Mouse (Mus musculus): ENCODE results near the gene Stk39. TPM values are rescaled to one million over a fixed set of nuclear protein-coding genes. Genes with fewer than 3 reads are reported as not detected.

Gene Stk39
- total RNA-seq, 1 experiment: 5.0 TPM

GRCm38 (mm10) chr2:68468698-68469097 lies 3.4 kb downstream of the Stk39 start:
- no peak overlapping the region for H3K27ac ChIP-seq (ENCODE audit: insufficient read depth, low read depth, low read length, poor library complexity, severe bottlenecking)
- no peak overlapping the region for H3K9ac ChIP-seq (ENCODE audit: insufficient read depth, low read depth, low read length, poor library complexity, severe bottlenecking)
- TF ChIP-seq MAFK (IDR thresholded peaks at IDR 0.05; ENCODE audit: insufficient read depth, low read depth, low read length) (no peak), HCFC1 (IDR thresholded peaks at IDR 0.05; ENCODE audit: borderline replicate concordance, insufficient read depth, low read length) (no peak), ZC3H11A (IDR thresholded peaks at IDR 0.05; ENCODE audit: borderline replicate concordance, low read depth, low read length) (no peak), CHD2 (IDR thresholded peaks at IDR 0.05; ENCODE audit: low read depth, low read length) (no peak), ZNF384 (IDR thresholded peaks at IDR 0.05; ENCODE audit: low read depth, low read length) (no peak)
- H3K4me3 ChIP-seq (ENCODE audit: insufficient read depth in 1 of 2, low read depth in 1 of 2, low read length in 2 of 2, poor library complexity in 1 of 2, severe bottlenecking in 1 of 2): no peak overlapping the region
- H3K36me3 ChIP-seq (ENCODE audit: control insufficient read depth, insufficient read depth, low read length, poor library complexity, severe bottlenecking): no peaks in the 10 kb centered on the region
- H3K9me3 ChIP-seq (ENCODE audit: control insufficient read depth, insufficient read depth, low read depth, low read length): no peaks in the 10 kb centered on the region
- in situ Hi-C loops (cut with MboI; ENCODE audit: low sequenced_read_pairs in 2 of 2, unreplicated experiment in 2 of 2): no loop called here
- DNase-seq (ENCODE audit: low read depth, low spot score): no peak
- no peaks in the 10 kb centered on the region for H3K4me1 ChIP-seq (ENCODE audit: control insufficient read depth in 2 of 2, insufficient read depth in 2 of 2, low read length in 2 of 2, poor library complexity in 1 of 2)

- DNase-seq (ENCODE audit: low read depth, low spot score): no peak
- H3K9ac ChIP-seq (ENCODE audit: insufficient read depth, low read depth, low read length, poor library complexity, severe bottlenecking): no peak overlapping the region
- H3K36me3 ChIP-seq (ENCODE audit: control insufficient read depth, insufficient read depth, low read length, poor library complexity, severe bottlenecking): no peaks in the 10 kb centered on the region
- no peak overlapping the region for H3K4me3 ChIP-seq (ENCODE audit: insufficient read depth in 1 of 2, low read depth in 1 of 2, low read length in 2 of 2, poor library complexity in 1 of 2, severe bottlenecking in 1 of 2)
- no peaks in the 10 kb centered on the region for H3K9me3 ChIP-seq (ENCODE audit: control insufficient read depth, insufficient read depth, low read depth, low read length)
- no peak overlapping the region for H3K27ac ChIP-seq (ENCODE audit: insufficient read depth, low read depth, low read length, poor library complexity, severe bottlenecking)
- H3K4me1 ChIP-seq (ENCODE audit: control insufficient read depth in 2 of 2, insufficient read depth in 2 of 2, low read length in 2 of 2, poor library complexity in 1 of 2): no peaks in the 10 kb centered on the region
- in situ Hi-C loops (cut with MboI; ENCODE audit: low sequenced_read_pairs in 2 of 2, unreplicated experiment in 2 of 2): no loop called here
- no peak for TF ChIP-seq CHD2 (IDR thresholded peaks at IDR 0.05; ENCODE audit: low read depth, low read length)
- TF ChIP-seq HCFC1 (IDR thresholded peaks at IDR 0.05; ENCODE audit: borderline replicate concordance, insufficient read depth, low read length): no peak
- no peak for TF ChIP-seq ZNF384 (IDR thresholded peaks at IDR 0.05; ENCODE audit: low read depth, low read length)
- no peak for TF ChIP-seq ZC3H11A (IDR thresholded peaks at IDR 0.05; ENCODE audit: borderline replicate concordance, low read depth, low read length)
- TF ChIP-seq MAFK (IDR thresholded peaks at IDR 0.05; ENCODE audit: insufficient read depth, low read depth, low read length): no peak
Observed at GRCm38 (mm10) chr2:68468259-68468658, 3.8 kb downstream of the Stk39 start.

GRCm38 (mm10) chr2:68467085-68467978 lies 4.7 kb downstream of the Stk39 start:
- no peak for DNase-seq (ENCODE audit: low read depth, low spot score)
- Histone ChIP-seq H3K9me3 (ENCODE audit: control insufficient read depth, insufficient read depth, low read depth, low read length) (no peaks in the 10 kb centered on the region), H3K4me3 (ENCODE audit: insufficient read depth in 1 of 2, low read depth in 1 of 2, low read length in 2 of 2, poor library complexity in 1 of 2, severe bottlenecking in 1 of 2) (no peak overlapping the region), H3K36me3 (ENCODE audit: control insufficient read depth, insufficient read depth, low read length, poor library complexity, severe bottlenecking) (no peaks in the 10 kb centered on the region), H3K27ac (ENCODE audit: insufficient read depth, low read depth, low read length, poor library complexity, severe bottlenecking) (no peak overlapping the region), H3K9ac (ENCODE audit: insufficient read depth, low read depth, low read length, poor library complexity, severe bottlenecking) (no peak overlapping the region), H3K4me1 (ENCODE audit: control insufficient read depth in 2 of 2, insufficient read depth in 2 of 2, low read length in 2 of 2, poor library complexity in 1 of 2) (no peaks in the 10 kb centered on the region)
- TF ChIP-seq ZC3H11A (IDR thresholded peaks at IDR 0.05; ENCODE audit: borderline replicate concordance, low read depth, low read length) (no peak), ZNF384 (IDR thresholded peaks at IDR 0.05; ENCODE audit: low read depth, low read length) (no peak), CHD2 (IDR thresholded peaks at IDR 0.05; ENCODE audit: low read depth, low read length) (no peak), HCFC1 (IDR thresholded peaks at IDR 0.05; ENCODE audit: borderline replicate concordance, insufficient read depth, low read length) (no peak), MAFK (IDR thresholded peaks at IDR 0.05; ENCODE audit: insufficient read depth, low read depth, low read length) (no peak)
- in situ Hi-C loops (cut with MboI; ENCODE audit: low sequenced_read_pairs in 2 of 2, unreplicated experiment in 2 of 2): no loop called here

- in situ Hi-C loops (cut with MboI; ENCODE audit: low sequenced_read_pairs in 2 of 2, unreplicated experiment in 2 of 2): no loop called here
- Histone ChIP-seq H3K9ac (ENCODE audit: insufficient read depth, low read depth, low read length, poor library complexity, severe bottlenecking) (no peak overlapping the region), H3K4me1 (ENCODE audit: control insufficient read depth in 2 of 2, insufficient read depth in 2 of 2, low read length in 2 of 2, poor library complexity in 1 of 2) (no peaks in the 10 kb centered on the region), H3K9me3 (ENCODE audit: control insufficient read depth, insufficient read depth, low read depth, low read length) (no peaks in the 10 kb centered on the region), H3K36me3 (ENCODE audit: control insufficient read depth, insufficient read depth, low read length, poor library complexity, severe bottlenecking) (no peaks in the 10 kb centered on the region), H3K4me3 (ENCODE audit: insufficient read depth in 1 of 2, low read depth in 1 of 2, low read length in 2 of 2, poor library complexity in 1 of 2, severe bottlenecking in 1 of 2) (no peak overlapping the region), H3K27ac (ENCODE audit: insufficient read depth, low read depth, low read length, poor library complexity, severe bottlenecking) (no peak overlapping the region)
- no peak for DNase-seq (ENCODE audit: low read depth, low spot score)
- TF ChIP-seq ZC3H11A (IDR thresholded peaks at IDR 0.05; ENCODE audit: borderline replicate concordance, low read depth, low read length): no peak
- TF ChIP-seq CHD2 (IDR thresholded peaks at IDR 0.05; ENCODE audit: low read depth, low read length): no peak
- TF ChIP-seq ZNF384 (IDR thresholded peaks at IDR 0.05; ENCODE audit: low read depth, low read length): no peak
- no peak for TF ChIP-seq MAFK (IDR thresholded peaks at IDR 0.05; ENCODE audit: insufficient read depth, low read depth, low read length)
- no peak for TF ChIP-seq HCFC1 (IDR thresholded peaks at IDR 0.05; ENCODE audit: borderline replicate concordance, insufficient read depth, low read length)
Observed at GRCm38 (mm10) chr2:68466124-68467070, 5.7 kb downstream of the Stk39 start.

Measured in ES-E14 (cell line).